Mouse (Mus musculus): ENCODE data around the gene Mapkapk2.
"Not testable (repeated sequence)": the region's sequence is repeated elsewhere in the genome, so short reads cannot be mapped to it uniquely, and the experiment has no call there.

Gene Mapkapk2

DNA sequence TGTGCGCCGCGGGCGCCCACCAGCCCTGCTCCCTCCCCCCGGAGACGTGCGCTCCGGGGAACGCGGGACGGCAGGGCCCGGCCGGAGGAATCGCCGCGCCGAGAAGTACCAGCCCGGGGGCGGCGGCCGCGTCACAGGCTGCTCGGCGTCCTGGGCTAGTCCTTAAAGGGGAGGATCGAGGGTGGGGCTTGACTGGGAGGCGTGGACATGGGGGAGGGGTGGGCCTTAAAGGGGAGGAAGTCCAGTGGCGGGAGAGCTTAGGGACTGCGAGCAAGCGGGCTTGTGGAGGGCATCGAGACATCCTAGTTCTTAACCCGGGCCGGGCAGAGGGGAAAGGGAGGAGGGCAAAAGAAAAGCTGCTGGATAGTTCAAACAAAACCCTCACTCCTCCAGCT, at the start of gene Mapkapk2:
Mapkapk2 (minus strand) TSS at position 127 of the 395 bp plus-strand sequence.
- in situ Hi-C loops (cut with MseI, MboI): no loop called here

DNA sequence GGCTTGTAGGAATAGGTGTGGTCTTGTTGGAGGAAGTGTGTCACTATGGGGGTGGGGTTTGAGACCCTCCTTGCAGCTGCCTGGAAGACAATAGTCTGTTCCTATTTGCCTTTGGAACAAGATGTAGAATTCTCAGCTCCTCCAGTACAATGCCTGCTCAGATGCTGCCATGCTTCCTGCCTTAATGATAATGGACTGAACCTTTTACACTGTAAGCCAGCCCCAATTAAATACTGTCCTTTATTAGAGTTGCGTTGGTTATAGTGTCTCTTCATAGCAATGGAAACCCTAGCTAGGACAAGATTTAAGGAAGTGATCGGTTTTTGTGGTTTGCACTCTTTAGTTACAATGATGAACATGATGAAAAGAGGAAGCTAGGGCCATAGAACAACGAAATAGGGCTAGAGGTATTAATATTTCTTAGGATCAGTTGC, 48.6 kb upstream of the Mapkapk2 start:
- in situ Hi-C loops (cut with MseI, MboI): no loop called here

DNA sequence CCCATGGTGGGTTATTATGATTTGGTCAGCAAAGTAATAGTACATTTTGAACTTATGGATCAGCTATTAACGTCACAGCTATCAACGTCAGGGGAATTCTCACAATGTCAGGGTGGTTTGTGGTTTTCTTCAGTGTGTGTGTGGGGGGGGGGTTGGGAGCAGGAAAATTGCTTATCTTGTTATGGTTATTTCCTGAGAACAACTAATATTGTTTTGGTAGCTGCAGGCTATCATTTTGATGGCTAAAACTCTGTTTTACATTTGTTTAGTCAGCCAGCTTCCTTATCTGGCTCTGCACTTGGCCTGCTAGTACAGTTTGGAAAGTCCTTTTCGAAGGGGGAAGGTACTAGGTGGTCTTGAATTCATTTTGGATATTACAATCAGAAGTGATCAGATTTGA, 47.6 kb upstream of the Mapkapk2 start:
- in situ Hi-C loops (cut with MseI, MboI): not testable (repeated sequence)

DNA sequence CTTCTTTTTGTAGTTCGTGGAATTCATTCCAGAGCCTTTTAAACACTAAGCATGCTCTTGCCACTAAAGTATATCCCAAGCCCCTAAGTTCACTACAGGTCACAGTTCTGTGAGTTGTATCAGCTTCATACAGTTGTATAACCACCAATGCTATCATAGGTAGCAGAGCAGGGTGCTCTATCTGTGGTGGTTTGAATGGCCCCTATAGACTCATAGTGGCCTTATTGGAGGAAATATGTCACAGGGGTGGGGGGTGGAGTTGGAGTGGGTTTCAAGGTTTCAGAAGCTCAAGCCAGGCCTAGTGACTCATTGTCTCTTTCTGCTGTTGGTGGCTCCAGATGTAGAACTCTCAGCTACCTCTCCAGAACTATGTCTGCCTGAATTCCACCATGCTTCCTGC, 44.8 kb upstream of the Mapkapk2 start:
- in situ Hi-C loops (cut with MseI, MboI): no loop called here

DNA sequence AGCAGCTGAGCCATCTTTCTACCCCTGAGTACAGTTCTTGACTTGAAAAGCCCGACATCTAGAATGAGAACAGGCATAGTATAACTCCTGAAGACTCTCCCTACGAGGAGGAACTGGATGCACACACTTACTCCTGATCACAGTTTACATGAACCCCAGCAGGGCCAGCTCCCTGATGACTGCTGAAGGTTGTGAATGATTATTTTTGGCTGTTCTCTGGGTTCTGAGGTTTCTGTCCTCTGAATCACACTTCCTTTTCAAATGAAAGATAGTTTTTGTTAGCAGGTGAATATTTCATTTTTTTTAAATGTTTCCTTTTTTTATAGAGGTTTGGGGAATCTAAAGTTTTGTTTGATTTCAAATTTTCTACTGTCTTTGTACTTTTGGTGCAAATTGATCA, 43.8 kb upstream of the Mapkapk2 start:
- in situ Hi-C loops (cut with MseI, MboI): no loop called here

DNA sequence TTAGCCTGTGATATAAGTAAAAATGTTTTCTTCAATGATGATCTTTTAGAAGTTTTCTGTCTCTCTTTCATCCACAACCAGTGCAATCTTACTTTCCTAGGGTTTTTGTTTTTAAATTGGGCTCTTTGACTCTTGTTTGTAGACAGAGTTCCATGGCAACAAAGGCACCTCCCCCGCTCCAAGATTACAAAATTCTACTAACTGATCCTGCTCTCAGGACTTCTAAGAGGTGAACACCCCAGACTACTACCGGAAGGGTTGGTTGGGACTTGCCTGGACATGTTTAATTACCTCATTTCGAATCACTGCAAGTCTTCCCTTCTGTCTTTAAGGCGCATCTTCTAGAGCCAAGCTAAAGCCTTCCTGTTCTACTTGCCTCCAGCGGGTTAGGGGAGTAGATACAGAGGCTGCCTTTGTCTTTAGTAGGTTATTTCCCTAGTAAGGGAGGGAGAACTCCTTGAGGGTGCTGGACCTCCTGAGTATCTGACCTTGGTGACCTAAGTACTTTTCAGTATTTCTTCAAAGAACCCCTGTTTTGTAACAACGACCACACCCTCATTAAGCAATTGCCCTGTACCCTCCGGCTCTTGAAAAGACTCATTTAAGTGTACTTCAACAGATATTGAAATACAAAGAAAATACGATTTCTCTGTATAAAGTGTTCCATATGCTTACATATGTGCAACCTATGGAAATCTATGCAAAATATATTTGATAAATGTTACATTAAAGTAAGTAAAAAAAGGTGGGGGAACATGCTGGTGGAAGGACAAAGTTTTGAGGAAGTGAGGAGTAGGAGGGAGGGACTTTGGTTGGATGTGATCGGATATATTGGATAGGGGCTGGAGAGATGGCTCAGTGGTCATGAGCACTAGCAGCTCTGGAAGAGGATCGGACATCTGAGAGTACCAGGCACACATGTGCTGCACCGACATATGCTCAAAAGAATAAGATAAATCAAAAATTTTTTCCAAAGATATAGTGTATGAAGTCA, 41.8 kb upstream of the Mapkapk2 start:
- in situ Hi-C loops (cut with MseI, MboI): no loop called here

DNA sequence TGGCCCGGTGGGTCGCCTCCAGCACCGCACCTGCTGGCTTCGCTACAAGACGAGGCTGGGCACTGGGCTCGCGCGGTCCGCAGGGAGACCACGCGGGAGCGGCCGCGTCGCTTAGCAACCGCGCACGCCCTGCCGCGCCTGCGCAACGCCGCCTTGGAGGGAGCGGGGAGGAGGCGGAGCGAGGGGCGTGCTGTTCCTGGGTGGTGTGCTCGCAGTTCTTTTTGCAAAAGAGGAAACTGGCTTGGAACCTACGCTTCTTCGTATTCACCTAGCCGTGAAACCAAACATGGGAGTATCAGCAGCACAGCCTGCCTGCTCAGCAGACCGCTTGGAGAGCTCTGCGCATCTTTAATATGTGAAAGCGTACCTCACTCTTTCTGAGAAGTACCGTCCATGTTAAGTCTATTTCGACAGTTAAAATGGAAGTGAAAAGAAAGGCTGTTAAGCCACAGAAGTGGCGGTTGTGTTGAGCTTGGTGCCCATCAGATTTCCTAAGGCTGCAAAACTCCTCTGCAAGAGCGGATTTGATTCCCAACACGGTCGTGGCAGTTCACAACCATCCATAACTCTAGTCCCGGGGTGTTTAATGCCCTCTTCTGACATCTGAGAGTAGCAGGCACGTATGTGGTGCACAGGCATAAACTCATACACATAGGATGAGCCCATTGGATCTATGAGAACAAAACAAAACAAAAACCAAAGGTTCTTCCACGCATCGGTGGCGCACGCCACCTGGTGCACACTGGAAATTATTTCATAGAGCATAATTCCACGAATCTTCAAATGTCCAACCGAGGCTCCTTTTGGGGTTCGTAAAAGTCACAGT, 40.8 kb upstream of the Mapkapk2 start, which contains the start of gene Dyrk3:
Dyrk3 (minus strand) TSS at position 150 of the 826 bp plus-strand sequence.
- in situ Hi-C loops (cut with MseI, MboI): no loop called here

DNA sequence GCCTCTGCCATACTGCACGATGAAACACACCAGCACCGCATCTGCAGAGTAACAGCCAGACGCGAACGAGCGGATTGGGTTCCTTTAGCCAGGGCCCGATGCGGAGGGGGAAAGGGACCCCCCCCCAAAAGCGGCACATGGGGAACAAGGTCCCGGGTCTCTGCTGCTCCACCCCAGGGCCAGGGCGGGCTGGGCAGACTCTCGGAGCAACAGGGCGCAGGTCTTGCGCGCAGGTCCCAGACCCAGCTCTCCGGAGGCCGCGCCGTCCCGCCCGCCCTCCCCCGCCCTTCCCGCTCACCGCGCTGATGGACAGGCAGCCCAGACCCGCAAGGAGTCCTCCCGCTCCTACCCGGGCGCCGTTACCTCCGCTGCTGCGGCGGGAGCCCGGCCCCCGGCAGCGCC, 40.1 kb upstream of the Mapkapk2 start:
- in situ Hi-C loops (cut with MseI, MboI): no loop called here

DNA sequence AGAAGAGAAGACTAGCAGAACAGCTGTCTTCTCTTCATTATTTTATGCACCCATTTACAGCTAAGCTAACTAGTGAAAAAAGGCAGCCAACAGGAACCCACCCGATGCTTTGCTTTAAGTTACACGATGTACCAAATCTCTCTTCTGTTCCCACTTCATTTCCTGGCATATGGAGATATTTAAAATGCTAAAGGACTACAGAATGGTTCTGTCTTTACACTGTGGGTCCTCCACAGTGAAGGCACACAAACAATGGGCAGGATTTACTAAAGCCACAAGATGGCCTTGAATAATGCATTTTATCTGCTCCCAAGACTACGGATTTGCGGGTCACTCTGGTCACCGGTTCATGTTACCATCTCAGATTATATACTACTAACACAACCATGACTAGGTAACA, 39.5 kb upstream of the Mapkapk2 start:
- in situ Hi-C loops (cut with MseI, MboI): no loop called here

DNA sequence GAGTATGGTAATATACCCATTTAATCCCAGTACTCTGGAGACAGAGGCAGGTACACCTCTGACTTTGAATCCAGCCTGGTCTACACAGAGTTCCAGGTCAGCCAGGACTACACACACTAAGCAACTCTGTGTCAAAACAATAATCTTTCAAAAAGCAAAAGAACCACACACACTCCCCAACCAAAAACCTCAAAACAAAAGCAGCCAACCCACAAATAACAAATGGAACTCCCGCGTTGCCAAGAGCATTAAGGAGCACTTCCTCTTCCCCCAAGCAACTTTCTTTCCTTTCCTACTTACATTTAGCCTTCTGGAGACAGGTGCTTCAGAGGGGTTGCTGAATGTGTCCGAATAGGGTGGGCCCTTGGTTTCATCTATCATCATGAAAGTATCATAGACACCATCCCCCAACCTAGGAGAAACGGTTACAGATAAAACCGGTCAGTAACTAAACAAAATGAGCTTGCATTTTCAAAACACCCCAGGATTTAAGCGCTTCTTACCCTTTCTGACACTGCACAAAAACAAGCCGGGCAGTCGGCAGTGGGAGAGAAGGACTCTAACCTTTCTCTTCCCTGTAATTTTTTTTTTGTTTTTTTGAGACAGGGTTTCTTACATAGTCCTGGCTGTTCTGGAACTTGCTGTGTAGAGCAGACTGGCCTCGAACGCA, 38.5 kb upstream of the Mapkapk2 start:
- in situ Hi-C loops (cut with MseI, MboI): no loop called here

DNA sequence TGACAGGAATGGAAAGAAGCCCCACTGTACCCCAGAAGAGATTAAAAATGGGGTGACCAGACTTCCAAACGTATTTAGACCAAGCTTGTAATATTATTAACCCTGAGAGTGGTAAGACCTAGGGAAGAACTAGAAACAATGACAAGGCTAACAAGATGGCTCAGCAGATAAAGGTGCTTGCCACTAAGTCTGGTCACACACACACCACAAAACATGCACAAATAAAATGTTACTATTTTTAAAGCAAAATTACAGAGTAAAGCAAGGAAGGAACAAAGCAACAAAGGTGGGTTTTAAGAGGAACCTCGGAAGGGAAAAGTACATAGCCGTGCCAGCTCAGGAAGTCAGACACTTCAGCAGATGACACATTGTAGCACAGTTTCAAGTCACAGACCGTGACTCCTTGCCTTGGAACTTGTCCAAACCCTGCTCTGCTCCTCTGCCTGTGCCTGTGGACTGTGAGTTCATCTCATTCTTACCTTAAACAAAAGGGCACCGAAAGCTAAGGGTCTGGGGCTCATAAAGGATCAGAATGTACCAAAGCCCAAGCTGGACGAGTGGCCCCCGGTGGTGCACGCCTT, 37.4 kb upstream of the Mapkapk2 start:
- in situ Hi-C loops (cut with MseI, MboI): no loop called here

DNA sequence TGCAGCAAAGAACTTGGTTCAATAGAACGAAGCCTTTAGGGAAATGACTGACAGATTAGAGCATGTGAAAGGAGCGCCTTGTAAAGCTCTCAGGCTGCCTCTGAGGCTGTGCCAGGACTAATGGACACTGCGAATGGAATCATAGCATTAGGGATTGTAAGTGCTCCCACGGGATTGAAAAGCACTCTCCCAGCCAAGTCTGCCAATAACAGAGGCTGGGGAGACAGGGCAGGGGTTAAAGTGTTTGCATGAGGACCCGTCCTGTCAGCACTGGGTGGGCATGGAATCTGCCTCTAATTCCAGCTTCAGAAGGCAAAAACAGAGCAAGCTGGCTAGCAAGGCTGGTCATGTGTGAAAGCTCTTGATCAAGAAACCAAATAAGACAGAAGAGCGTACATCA, 36.6 kb upstream of the Mapkapk2 start:
- in situ Hi-C loops (cut with MseI, MboI): no loop called here

DNA sequence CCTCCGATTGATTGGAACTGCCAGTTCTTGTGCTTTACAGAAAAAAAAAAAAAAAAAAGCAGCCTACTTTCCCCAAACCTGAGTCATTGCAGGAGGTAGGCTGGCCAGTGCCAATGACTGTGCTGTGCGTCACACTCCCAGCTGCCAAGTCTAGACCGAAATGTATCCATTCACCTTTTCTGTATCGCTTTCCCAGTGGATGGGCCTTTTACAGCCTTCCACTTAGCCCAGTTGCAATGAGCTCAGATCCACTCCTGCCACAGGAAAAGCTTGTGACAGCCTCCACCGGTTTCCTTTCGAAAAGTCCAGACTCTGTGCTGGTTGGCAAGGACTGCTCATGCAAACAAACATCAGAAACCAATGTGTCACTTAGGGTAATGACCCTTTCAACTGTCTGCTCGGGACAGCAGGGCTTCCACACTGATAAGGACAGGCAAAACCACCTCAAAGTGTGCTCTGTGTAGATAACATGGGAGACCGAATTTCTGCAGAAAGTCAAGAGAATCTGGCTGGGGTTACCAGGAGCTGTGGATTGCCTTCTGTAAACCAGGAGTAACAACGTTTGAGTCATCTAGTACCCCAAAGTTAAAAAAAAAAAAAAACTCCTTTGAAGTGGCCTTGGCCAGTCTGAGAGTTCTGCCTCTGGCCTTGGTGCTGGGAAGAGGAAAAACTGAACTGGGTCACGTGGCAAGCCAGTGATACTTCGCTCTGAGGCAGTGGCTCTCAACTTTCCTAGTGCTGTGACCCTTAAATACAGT, 28.5 kb upstream of the Mapkapk2 start:
- in situ Hi-C loops (cut with MseI, MboI): no loop called here

DNA sequence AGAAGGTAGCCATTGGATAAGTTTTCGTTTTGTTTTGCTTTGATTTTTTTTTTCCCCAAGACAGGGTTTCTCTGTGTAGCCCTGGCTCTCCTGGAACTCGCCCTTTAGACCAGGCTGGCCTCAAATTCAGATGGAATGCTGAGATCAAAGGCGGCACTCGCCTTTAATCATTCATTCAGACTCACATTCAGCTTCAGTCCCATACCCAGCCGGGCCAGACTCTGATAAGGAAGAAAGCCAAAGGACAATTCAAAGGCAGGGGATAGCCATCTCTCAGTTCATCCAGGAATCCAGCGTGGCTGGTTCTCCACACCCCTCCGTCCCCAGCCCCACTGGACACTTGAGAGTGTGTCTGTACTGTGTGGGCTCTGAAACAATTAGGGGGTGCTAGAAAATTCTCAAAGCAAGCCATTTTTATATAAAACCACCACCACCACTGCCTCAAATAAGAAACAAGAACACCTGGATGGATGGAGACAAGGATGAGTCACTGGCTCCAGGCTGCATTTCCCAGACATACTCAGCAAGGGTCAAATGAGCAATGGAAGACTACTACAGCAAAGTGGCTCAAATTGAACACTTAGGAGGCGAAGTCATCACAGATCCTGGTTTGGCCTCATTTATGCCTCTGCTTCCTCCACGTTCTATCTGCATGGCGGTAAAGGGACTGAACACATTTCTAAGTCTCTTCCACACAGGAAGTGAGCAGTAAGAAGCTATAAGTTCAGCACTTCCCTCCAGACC, 26.1 kb upstream of the Mapkapk2 start:
- in situ Hi-C loops (cut with MseI, MboI): no loop called here

DNA sequence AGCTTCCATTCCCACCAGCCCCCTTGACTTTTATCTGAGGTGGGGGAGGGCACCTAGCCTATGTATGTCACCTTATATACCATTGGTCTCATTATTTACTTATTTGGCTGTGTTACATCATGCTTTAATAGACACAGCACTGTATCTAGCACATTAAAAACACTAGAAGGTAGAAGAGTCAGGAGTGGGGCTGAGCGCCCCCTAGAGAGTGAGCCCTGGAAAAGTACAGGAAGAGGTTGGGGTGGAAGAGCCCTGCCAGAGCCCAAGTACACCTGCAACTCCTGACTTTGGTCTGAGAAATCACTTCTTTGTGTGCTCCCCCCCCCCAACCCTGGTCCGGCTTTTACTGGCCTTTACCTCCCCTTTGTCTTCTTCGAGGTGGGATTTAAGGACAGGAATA, 24.4 kb upstream of the Mapkapk2 start:
- in situ Hi-C loops (cut with MseI, MboI): no loop called here

DNA sequence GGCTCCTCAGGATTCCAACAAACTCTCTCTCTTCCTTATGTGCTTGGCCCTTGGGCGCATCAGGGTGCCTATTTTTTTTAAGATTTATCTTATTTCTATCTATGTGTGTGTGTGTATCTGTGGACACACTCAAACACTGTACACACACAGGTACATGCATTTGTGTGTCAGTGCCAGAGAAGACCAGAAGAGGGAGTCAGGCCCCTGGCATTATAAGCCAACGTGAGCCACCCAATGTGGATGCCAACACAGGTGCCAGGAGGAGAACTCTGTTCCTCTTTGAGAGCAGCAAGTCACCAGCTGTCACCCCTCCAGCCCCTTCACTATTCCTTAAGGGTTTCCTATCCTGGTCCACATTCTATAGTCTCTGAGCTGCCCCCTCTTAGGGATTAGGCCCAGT, 21.4 kb upstream of the Mapkapk2 start:
- in situ Hi-C loops (cut with MseI, MboI): loop anchor here (5.0 kb wide), 3 partner anchors 43 to 133 kb away; partner anchors contain the start of gene Rassf5 (in 1 of the 2)

DNA sequence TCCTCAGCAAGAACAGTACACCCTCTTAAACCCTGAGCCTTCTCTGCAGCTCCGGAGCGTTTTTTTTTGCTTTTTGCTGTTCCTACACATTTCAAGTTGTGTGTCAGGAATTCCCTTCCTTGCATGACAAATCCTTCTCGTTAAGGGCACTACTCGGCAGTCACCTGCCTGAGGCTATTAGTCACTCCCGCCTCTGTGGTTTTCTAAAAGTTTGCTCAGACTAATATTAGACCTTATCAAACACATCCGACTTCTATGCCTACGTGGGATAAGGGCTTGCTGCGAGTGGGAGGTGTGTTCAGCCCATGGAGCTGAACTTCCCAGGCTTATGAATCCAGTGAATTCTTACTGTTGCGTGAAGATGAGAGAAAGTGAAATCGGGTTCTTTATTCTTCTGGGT, 20.9 kb upstream of the Mapkapk2 start:
- in situ Hi-C loops (cut with MseI, MboI): loop anchor here (5.0 kb wide), 3 partner anchors 44 to 134 kb away; partner anchors contain the start of gene Rassf5 (in 1 of the 2)

DNA sequence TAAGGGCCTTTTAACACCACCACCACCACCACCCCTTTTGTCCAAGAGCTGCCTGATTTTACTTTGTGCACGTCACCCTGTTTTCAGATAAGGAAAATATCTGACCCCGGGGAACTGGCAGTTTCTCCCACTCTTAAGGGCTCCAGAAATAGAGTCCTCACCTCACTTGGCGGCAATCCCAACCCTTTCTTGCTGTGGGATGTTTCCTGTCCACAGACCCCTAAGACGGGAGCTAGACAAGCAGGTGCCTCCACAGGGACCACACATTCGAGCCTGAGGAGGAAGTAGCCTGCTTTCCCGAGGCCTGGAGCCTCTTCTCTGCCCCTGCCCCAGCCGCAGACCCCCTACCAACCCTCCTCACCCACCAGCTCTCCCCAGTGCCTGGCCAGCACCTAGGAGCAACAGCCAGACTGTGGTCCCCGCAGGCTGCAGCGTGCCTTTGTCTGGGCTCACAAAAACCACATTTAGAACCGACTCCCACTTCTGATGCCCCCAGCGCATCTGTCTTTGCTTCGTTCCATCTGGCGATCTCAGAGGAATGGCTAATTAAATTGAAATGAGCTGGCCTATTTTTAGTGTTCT, 18.9 kb upstream of the Mapkapk2 start:
- in situ Hi-C loops (cut with MseI, MboI): loop anchor here (5.0 kb wide), 3 partner anchors 46 to 136 kb away; partner anchors contain the start of gene Rassf5 (in 1 of the 2)

DNA sequence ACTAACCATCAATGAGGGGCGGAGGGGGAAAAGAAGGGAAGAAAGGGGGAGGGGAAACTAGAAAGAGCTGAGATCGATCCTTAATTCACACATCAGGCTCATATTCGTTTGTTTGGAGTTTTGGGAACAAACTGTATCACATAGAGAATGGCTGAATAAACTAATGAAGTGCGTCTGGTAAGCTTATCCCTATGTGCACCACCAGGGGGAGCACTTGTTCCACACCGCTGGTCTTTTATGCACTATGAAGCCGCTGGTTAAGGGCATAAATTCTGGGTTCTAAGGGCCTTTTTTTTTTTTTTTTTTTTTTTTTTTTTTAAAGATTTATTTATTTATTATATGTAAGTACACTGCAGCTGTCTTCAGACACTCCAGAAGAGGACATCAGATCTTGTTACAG, 18.3 kb upstream of the Mapkapk2 start:
- in situ Hi-C loops (cut with MseI, MboI): loop anchor here (5.0 kb wide), 3 partner anchors 46 to 136 kb away; partner anchors contain the start of gene Rassf5 (in 1 of the 2)
